Mouse (Mus musculus): ENCODE results near the gene Ndc80.

DNA sequence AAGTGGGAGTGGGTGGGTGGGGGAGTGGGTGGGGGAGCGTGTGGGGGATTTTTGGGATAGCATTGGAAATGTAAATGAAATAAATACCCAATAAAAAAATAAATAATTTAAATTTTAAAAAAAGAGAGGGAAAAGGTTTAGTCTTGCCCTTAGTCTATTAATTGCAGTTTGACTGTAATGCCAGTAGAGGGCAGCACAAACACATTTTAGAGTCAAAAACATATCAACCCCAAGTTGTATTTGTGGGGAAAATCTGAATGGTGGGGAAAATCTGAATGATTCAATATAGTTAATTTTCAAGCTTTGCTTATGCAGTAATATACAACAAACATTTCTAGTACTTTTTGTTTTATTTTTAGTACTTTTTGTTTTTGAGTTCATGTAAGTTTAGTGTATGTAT is 21.9 kb upstream of the Ndc80 start:
- TF ChIP-seq CTCF (IDR thresholded peaks at IDR 0.05; ENCODE audit: extremely low read depth, insufficient read depth, low read length) (no peak), POLR2A (IDR thresholded peaks at IDR 0.05; ENCODE audit: extremely low read depth, insufficient read depth, low read length) (no peak)
